Mouse (Mus musculus) R1 (cell line): ENCODE data around the gene Ramp1.

Experiments used
- DNase-seq: peaks from one replicate; pipeline ENCODE4 v3.0.0-alpha.2; 2018; ENCODE audit warnings: low read depth, low spot score

Ramp1 gene

GRCm38 (mm10) chr1:91199793-91200192 is 20.2 kb downstream of the Ramp1 start:
- no peak for DNase-seq

GRCm38 (mm10) chr1:91201122-91201521 is 21.5 kb downstream of the Ramp1 start:
- DNase-seq, result no peak

GRCm38 (mm10) chr1:91204221-91204765 is 24.7 kb downstream of the Ramp1 start:
- no peak for DNase-seq

GRCm38 (mm10) chr1:91205651-91206050 is 26.0 kb downstream of the Ramp1 start:
- no peak for DNase-seq

- no peak for DNase-seq
Measured at GRCm38 (mm10) chr1:91206336-91206735, 26.7 kb downstream of the Ramp1 start.

- DNase-seq, result no peak
Measured at GRCm38 (mm10) chr1:91206873-91207272, 27.3 kb downstream of the Ramp1 start.

GRCm38 (mm10) chr1:91207334-91208074 is 27.9 kb downstream of the Ramp1 start:
- no peak for DNase-seq

- no peak for DNase-seq
Measured at GRCm38 (mm10) chr1:91209343-91209742, 29.7 kb downstream of the Ramp1 start.

GRCm38 (mm10) chr1:91209785-91210184 is 30.2 kb downstream of the Ramp1 start:
- no peak for DNase-seq

- DNase-seq, result peak; percentile 27
Measured at GRCm38 (mm10) chr1:91211099-91211498, 31.5 kb downstream of the Ramp1 start.

- no peak for DNase-seq
Measured at GRCm38 (mm10) chr1:91211591-91212008, 32.0 kb downstream of the Ramp1 start.

GRCm38 (mm10) chr1:91215264-91215663 is 35.6 kb downstream of the Ramp1 start:
- no peak for DNase-seq

- no peak for DNase-seq
Measured at GRCm38 (mm10) chr1:91215981-91216380, 36.4 kb downstream of the Ramp1 start.

GRCm38 (mm10) chr1:91216504-91217267 is 37.1 kb downstream of the Ramp1 start:
- no peak for DNase-seq

GRCm38 (mm10) chr1:91219641-91220321 is 40.2 kb downstream of the Ramp1 start:
- no peak for DNase-seq

- DNase-seq, result no peak
Measured at GRCm38 (mm10) chr1:91220322-91220672, 40.7 kb downstream of the Ramp1 start.

GRCm38 (mm10) chr1:91226562-91226961 is 46.9 kb downstream of the Ramp1 start:
- peak; percentile 10 for DNase-seq

GRCm38 (mm10) chr1:91227381-91228054 is 47.9 kb downstream of the Ramp1 start:
- no peak for DNase-seq

- DNase-seq, result peak; percentile 12
Measured at GRCm38 (mm10) chr1:91231142-91231541, 51.5 kb downstream of the Ramp1 start.

- no peak for DNase-seq
Measured at GRCm38 (mm10) chr1:91231896-91232295, 52.3 kb downstream of the Ramp1 start.

- no peak for DNase-seq
Measured at GRCm38 (mm10) chr1:91235395-91235794, 55.8 kb downstream of the Ramp1 start.

- no peak for DNase-seq
Measured at GRCm38 (mm10) chr1:91237676-91238075, 58.1 kb downstream of the Ramp1 start.
